Mouse (Mus musculus): ENCODE results near the gene Tbx10.

DNA sequence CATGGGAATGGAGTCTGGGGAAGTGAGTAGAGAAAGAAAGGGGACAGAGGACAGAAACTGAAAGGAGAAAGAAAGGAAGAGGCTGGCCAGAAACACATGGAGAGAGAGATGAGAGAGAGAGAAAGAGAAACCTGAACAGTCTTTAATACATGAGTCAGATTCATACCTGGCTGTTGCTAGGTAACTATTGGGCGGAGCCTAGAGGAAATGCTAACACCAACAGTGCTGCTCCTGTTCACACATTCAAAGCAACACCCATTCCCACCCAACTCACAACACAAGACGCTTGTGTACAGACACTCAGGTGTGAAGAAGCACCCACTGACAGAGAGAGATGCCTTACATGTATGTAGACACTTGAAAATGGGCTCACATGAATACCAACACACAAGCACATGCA is 16.7 kb upstream of the Tbx10 start:
- TF ChIP-seq EP300 (IDR thresholded peaks at IDR 0.05; ENCODE audit: insufficient read depth, low read depth, low read length) = no peak
- no peak for TF ChIP-seq CTCF (IDR thresholded peaks at IDR 0.05)
- TF ChIP-seq POLR2A (IDR thresholded peaks at IDR 0.05; ENCODE audit: insufficient read depth, low read depth, low read length) = no peak

Data from heart, adult 2 months (tissue).